Mouse (Mus musculus) E14TG2a.4 (cell line): ENCODE results near the gene Vps4b.

Experiments
- CTCF ChIP-seq: conservative IDR thresholded peaks from 2 replicates; pipeline ENCODE4 v1.5.1; 2014; ENCODE audit warnings: low read length
- POU5F1 ChIP-seq: IDR thresholded peaks from 2 replicates; pipeline ENCODE4 v1.6.1; 2014; ENCODE audit warnings: low read length, borderline replicate concordance

GRCm38 (mm10) chr1:106714530-106714981, 82.0 kb downstream of the Vps4b start:
- no peak for TF ChIP-seq CTCF
- no peak for TF ChIP-seq POU5F1
